Mouse (Mus musculus): ENCODE results near the gene Ociad1.

- TF ChIP-seq CTCF (IDR thresholded peaks at IDR 0.05; ENCODE audit: low read depth, low read length) (no peak), POLR2A (IDR thresholded peaks at IDR 0.05; ENCODE audit: insufficient read depth, low read length) (no peak), EP300 (IDR thresholded peaks at IDR 0.05; ENCODE audit: insufficient read depth, low read depth, low read length) (no peak)
Observed at GRCm38 (mm10) chr5:73331002-73331401, 38.4 kb downstream of the Ociad1 start.
